Mouse (Mus musculus) lung, postnatal 0 days (tissue): ENCODE results near the gene Flt4.

Experiments
- CTCF ChIP-seq: IDR thresholded peaks from 2 replicates; pipeline ENCODE4 v1.5.1; 2016; ENCODE audit warnings: antibody characterized with exemption, mild to moderate bottlenecking
- EP300 ChIP-seq: IDR thresholded peaks from 2 replicates; pipeline ENCODE4 v1.6.1; 2016; ENCODE audit warnings: antibody characterized with exemption, mild to moderate bottlenecking, control low read depth

GRCm38 (mm10) chr11:49684237-49684973 lies 75.3 kb downstream of the Flt4 start:
- TF ChIP-seq CTCF (no peak), EP300 (no peak)
